Mouse (Mus musculus) brain, embryonic 14.5 days (tissue): ENCODE measurements at regions not wholly inside any gene's neighbourhood (a gene's known extent, or its start where the extent isn't known, plus 50 kb on each side); places are given as distances from the start of the nearest gene placed in this dataset.
A peak's percentile ranks its signal among the peaks of the same experiment; 100 is the strongest.

Experiments
- DNase-seq: peaks from one replicate; pipeline ENCODE4 v3.0.0-alpha.2; 2011; ENCODE audit warnings: low read depth
- CTCF ChIP-seq: fragments of 200-500 bp; IDR thresholded peaks from 2 replicates; pipeline ENCODE4 v1.5.1; 2012; ENCODE audit warnings: inconsistent platforms, mild to moderate bottlenecking, moderate library complexity, borderline replicate concordance; ENCODE audit not compliant: insufficient read depth, insufficient read length; ENCODE audit errors: extremely low read depth
- POLR2A ChIP-seq: fragments of 200-500 bp; IDR thresholded peaks from 2 replicates; pipeline ENCODE4 v1.6.1; 2012; ENCODE audit warnings: mild to moderate bottlenecking, inconsistent platforms, borderline replicate concordance; ENCODE audit not compliant: poor library complexity, insufficient read depth, insufficient read length, severe bottlenecking; ENCODE audit errors: extremely low read depth

GRCm38 (mm10) chr10:117987620-117988019 is 141.8 kb upstream of the Rap1b start:
- TF ChIP-seq POLR2A (no peak), CTCF (no peak)
- no peak for DNase-seq

- TF ChIP-seq POLR2A (no peak), CTCF (no peak)
These were observed 142.2 kb upstream of the Rap1b start for GRCm38 (mm10) chr10:117988076-117988475.

GRCm38 (mm10) chr10:117991176-117991575 is 145.3 kb upstream of the Rap1b start:
- TF ChIP-seq CTCF, result no peak
- no peak for TF ChIP-seq POLR2A
- DNase-seq, result no peak

More at GRCm38 (mm10) chr10:117988076-117988475, 142.2 kb upstream of the Rap1b start:
- no peak for DNase-seq

- no peak for DNase-seq
These were observed 146.5 kb upstream of the Rap1b start for GRCm38 (mm10) chr10:117992317-117992716.

DNA sequence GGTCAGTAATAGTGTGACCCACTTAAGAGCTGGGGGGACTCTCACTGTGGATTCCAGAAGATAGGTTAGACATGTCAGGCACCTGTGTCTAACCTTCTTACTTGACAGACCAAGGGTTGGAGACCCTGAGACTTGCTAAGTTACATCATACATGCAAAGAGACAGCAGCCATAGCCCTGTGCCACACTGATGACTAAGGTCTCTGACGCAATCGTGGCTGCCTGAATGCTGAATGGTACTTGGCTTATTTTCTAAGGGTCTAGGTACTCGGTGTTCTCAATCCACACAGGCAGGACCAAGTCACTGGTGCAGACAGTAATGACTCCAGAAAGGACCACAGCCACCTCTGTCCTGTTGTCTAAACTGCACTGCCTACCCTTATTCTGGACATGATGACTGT is 147.8 kb upstream of the Mdm1 start:
- no peak for TF ChIP-seq POLR2A
- no peak for TF ChIP-seq CTCF
- DNase-seq, result no peak

More at GRCm38 (mm10) chr10:117992317-117992716, 146.5 kb upstream of the Rap1b start:
- TF ChIP-seq POLR2A (no peak), CTCF (no peak)

- TF ChIP-seq CTCF (no peak), POLR2A (no peak)
These were observed 146.8 kb upstream of the Mdm1 start for GRCm38 (mm10) chr10:117994768-117995167.

GRCm38 (mm10) chr10:117997796-117998195 is 143.8 kb upstream of the Mdm1 start:
- TF ChIP-seq POLR2A (no peak), CTCF (no peak)
- no peak for DNase-seq

More at GRCm38 (mm10) chr10:117994768-117995167, 146.8 kb upstream of the Mdm1 start:
- DNase-seq, result peak; percentile 70

GRCm38 (mm10) chr10:118000591-118000990 is 141.0 kb upstream of the Mdm1 start:
- no peak for TF ChIP-seq POLR2A
- no peak for TF ChIP-seq CTCF
- DNase-seq, result no peak

GRCm38 (mm10) chr10:118001501-118001900 is 140.1 kb upstream of the Mdm1 start:
- DNase-seq, result no peak
- TF ChIP-seq CTCF (no peak), POLR2A (no peak)

GRCm38 (mm10) chr10:118001971-118002370 is 139.6 kb upstream of the Mdm1 start:
- no peak for DNase-seq
- TF ChIP-seq CTCF, result no peak
- TF ChIP-seq POLR2A, result no peak

- TF ChIP-seq POLR2A (no peak), CTCF (no peak)
- DNase-seq, result no peak
These were observed 139.1 kb upstream of the Mdm1 start for GRCm38 (mm10) chr10:118002559-118002958.

GRCm38 (mm10) chr10:118003179-118003578 is 138.4 kb upstream of the Mdm1 start:
- TF ChIP-seq CTCF (no peak), POLR2A (no peak)
- DNase-seq, result no peak

DNA sequence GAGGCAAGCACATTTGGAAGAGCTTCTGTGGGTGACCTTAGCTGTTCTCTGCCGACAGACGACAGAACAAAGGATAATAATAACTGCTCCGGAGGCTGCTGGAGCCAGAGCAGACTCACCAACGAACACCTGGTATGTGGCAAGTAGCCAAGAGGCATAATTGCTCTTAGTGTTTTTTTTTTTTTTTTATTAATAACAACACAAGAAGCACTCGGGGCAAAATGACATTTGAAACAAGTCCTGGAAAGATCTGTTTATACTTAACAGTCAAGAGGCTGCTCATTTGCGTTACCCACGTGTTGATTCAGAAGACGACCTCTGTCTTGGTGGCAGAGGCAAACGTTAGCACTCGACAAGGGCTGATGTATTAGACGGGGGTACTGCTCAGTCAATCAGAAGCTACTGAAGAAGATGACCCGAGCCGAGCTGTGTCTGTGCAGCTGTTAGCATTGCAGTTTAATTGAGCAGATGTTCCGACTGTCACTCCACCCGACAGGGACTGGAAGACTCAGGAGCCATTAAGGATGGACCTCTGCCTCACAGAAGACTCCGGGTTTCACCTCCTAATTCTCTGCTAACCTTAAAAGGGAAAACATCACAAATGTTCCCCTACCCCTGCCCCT is 137.8 kb upstream of the Mdm1 start:
- peak; percentile 72 for DNase-seq
- TF ChIP-seq CTCF (no peak), POLR2A (no peak)

DNA sequence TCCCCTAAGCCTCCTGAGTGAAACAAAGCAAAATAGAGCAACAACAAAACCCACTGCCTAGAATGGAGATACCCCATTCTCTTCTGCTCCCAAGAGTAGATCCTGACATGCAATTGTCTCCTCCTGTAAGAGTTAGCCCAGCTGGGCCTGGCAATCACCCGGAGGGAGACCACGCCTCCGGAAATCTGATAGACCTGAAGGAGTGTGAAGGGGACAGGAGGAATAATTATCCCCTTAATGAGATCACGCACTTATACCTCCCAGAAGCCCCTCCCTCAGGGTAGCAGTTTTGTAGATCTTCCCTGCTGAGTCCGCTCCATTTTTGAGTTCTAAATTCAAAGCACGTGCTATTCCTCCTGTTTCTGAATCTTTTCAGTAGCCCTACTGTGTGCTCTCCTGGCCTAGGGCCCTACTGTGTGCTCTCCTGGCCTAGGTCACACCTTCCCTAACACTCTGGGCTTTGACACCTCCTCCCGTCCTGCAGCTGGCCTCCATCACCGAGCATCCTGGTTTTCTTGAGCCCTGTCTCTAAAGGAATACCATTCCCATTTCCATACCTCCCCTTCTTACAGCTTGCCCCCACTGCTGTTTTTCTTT is 137.2 kb upstream of the Mdm1 start:
- TF ChIP-seq POLR2A (no peak), CTCF (no peak)
- DNase-seq, result no peak
